Mouse (Mus musculus): ENCODE results near the gene Myo1d. TPM values are rescaled to one million over a fixed set of nuclear protein-coding genes. Genes with fewer than 3 reads are reported as not detected.
A peak's percentile ranks its signal among the peaks of the same experiment; 100 is the strongest.

Gene Myo1d
- total and polyA plus RNA-seq, 2 experiments from 2014 or later, result 1.8 to 2.5 TPM

DNA sequence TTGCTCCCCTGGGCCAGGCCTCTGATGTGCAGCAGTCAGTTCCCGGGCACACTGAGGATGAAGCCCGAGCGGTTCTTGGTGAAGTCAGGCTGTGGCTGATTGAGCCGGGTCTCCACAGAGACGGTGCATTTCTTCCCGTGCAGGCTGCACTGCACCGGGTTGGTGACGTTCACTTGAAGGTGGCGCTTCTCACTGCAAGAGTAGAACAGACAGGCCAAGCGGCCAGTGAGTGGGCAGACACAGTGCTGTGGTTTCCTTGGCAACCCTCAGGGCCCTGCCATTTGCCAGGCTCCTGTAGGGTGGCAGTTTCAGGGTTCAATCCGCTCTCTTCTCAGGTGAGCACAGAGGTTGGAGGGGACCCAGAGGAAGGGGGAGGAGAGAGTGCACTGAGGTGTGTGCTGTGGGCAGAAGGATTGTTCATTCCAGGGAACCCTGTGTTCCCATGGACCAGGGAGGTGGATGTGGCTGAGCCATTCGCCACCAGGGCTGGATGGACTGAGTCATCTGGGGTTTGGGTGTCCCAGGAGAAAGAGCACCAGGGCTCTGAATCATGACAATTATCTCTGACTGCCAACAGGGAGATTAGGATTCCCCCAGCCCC lies 295.5 kb downstream of the Myo1d start:
- Histone ChIP-seq H3K4me3 (ENCODE audit: low read depth, low read length) (peak overlapping the region; percentile 12; the same call in 1 of the 2 replicates), H3K9ac (replicated peaks; ENCODE audit: low read length, poor library complexity, severe bottlenecking) (peak overlapping the region; percentile 50), H3K36me3 (ENCODE audit: insufficient read depth, low read length) (no peaks in the 10 kb centered on the region), H3K27me3 (ENCODE audit: insufficient read depth, low read length) (no peaks in the 10 kb centered on the region), H3K4me1 (ENCODE audit: insufficient read depth, low read length) (peaks cover 41% of the 10 kb centered on the region), H3K4me2 (ENCODE audit: low read depth, low read length, poor library complexity, severe bottlenecking) (peak overlapping the region; percentile 91), H3K27ac (ENCODE audit: low read depth, low read length) (peak overlapping the region; percentile 78), H3K9me3 (ENCODE audit: low read length) (no peaks in the 10 kb centered on the region)
- ATAC-seq (ENCODE audit: low FRiP score) (peak; percentile 92), DNase-seq (ENCODE audit: low spot score) (peak; percentile 94)
- peak; percentile 28 for TF ChIP-seq CTCF (IDR thresholded peaks at IDR 0.05)
- 11% methylated on average over 12 of the region's 12 CpGs for WGBS

GRCm38 (mm10) chr11:80483536-80484067 lies 296.2 kb downstream of the Myo1d start:
- Histone ChIP-seq H3K36me3 (ENCODE audit: insufficient read depth, low read length) (peaks cover 2% of the 10 kb centered on the region; the same call in 1 of the 2 replicates), H3K4me1 (ENCODE audit: insufficient read depth, low read length) (peaks cover 41% of the 10 kb centered on the region), H3K9ac (replicated peaks; ENCODE audit: low read length, poor library complexity, severe bottlenecking) (peak overlapping the region; percentile 50), H3K9me3 (ENCODE audit: low read length) (no peaks in the 10 kb centered on the region), H3K4me2 (ENCODE audit: low read depth, low read length, poor library complexity, severe bottlenecking) (peak overlapping the region; percentile 91), H3K4me3 (ENCODE audit: low read depth, low read length) (peak overlapping the region; percentile 12; the same call in 1 of the 2 replicates), H3K27ac (ENCODE audit: low read depth, low read length) (peak overlapping the region; percentile 78), H3K27me3 (ENCODE audit: insufficient read depth, low read length) (no peaks in the 10 kb centered on the region)
- TF ChIP-seq CTCF (IDR thresholded peaks at IDR 0.05), result no peak
- 65% methylated on average over 6 of the region's 6 CpGs for WGBS
- ATAC-seq (ENCODE audit: low FRiP score) (peak; percentile 9; the same call in 1 of the 2 replicates), DNase-seq (ENCODE audit: low spot score) (no peak)

- no peak for ATAC-seq (ENCODE audit: low FRiP score)
- Histone ChIP-seq H3K27ac (ENCODE audit: low read depth, low read length) (peak overlapping the region; percentile 58), H3K9me3 (ENCODE audit: low read length) (no peaks in the 10 kb centered on the region), H3K4me3 (ENCODE audit: low read depth, low read length) (peak overlapping the region; percentile 12; the same call in 1 of the 2 replicates), H3K4me1 (ENCODE audit: insufficient read depth, low read length) (peaks cover 41% of the 10 kb centered on the region), H3K9ac (replicated peaks; ENCODE audit: low read length, poor library complexity, severe bottlenecking) (peak overlapping the region; percentile 50; the same call in 1 of the 2 replicates), H3K36me3 (ENCODE audit: insufficient read depth, low read length) (peaks cover 3% of the 10 kb centered on the region; the same call in 1 of the 2 replicates), H3K27me3 (ENCODE audit: insufficient read depth, low read length) (no peaks in the 10 kb centered on the region), H3K4me2 (ENCODE audit: low read depth, low read length, poor library complexity, severe bottlenecking) (peak overlapping the region; percentile 91)
- 66% methylated on average over 7 of the region's 7 CpGs for WGBS
- TF ChIP-seq CTCF (IDR thresholded peaks at IDR 0.05), result no peak
- DNase-seq (ENCODE audit: low spot score), result no peak
Observed at GRCm38 (mm10) chr11:80482921-80483320, 296.9 kb downstream of the Myo1d start.

GRCm38 (mm10) chr11:80482347-80482746 lies 297.5 kb downstream of the Myo1d start:
- Histone ChIP-seq H3K27me3 (ENCODE audit: insufficient read depth, low read length) (no peaks in the 10 kb centered on the region), H3K4me2 (ENCODE audit: low read depth, low read length, poor library complexity, severe bottlenecking) (peak overlapping the region; percentile 91), H3K27ac (ENCODE audit: low read depth, low read length) (no peak overlapping the region), H3K4me3 (ENCODE audit: low read depth, low read length) (peak overlapping the region; percentile 89; the same call in 1 of the 2 replicates), H3K4me1 (ENCODE audit: insufficient read depth, low read length) (peaks cover 41% of the 10 kb centered on the region), H3K36me3 (ENCODE audit: insufficient read depth, low read length) (peaks cover 3% of the 10 kb centered on the region; the same call in 1 of the 2 replicates), H3K9me3 (ENCODE audit: low read length) (no peaks in the 10 kb centered on the region), H3K9ac (replicated peaks; ENCODE audit: low read length, poor library complexity, severe bottlenecking) (no peak overlapping the region)
- no peak for DNase-seq (ENCODE audit: low spot score)
- no peak for TF ChIP-seq CTCF (IDR thresholded peaks at IDR 0.05)
- ATAC-seq (ENCODE audit: low FRiP score), result no peak
- WGBS, result 64% methylated on average over 10 of the region's 10 CpGs

DNA sequence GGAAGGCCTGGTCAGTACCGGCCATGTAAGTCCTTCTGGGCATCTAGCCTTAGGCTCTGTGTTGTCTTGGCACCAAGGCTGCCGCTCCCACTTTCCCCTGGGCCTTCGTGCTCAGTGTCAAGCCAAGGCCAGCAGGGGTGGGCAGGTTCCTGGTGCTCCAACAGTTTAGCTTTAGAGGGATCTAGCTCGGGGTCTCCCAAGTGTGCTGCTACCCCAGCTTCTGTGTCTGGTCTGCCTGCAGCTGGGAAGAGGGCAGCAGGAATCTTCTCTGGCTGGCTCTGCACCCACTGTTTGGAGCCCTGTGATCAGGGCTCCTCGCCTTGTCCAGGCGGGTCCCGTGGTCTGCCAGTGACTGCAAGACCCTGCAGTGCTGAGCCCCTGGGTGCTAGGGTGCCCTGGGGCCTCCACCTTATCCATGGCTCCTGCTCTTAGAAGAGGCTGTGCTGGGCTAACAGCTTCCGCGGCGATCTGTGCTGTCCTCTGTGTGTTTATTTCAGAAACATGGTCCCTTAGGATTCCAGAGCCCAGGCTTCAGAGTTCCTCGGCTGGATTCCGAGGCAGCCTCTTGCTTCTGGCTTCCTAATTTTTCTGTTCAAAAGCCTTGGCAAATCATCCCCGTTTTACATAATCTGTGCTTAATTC lies 298.3 kb downstream of the Myo1d start:
- Histone ChIP-seq H3K27ac (ENCODE audit: low read depth, low read length) (peak overlapping the region; percentile 55), H3K36me3 (ENCODE audit: insufficient read depth, low read length) (peaks cover 3% of the 10 kb centered on the region; the same call in 1 of the 2 replicates), H3K4me2 (ENCODE audit: low read depth, low read length, poor library complexity, severe bottlenecking) (peak overlapping the region; percentile 91), H3K27me3 (ENCODE audit: insufficient read depth, low read length) (no peaks in the 10 kb centered on the region), H3K9me3 (ENCODE audit: low read length) (no peaks in the 10 kb centered on the region), H3K4me1 (ENCODE audit: insufficient read depth, low read length) (peaks cover 41% of the 10 kb centered on the region), H3K9ac (replicated peaks; ENCODE audit: low read length, poor library complexity, severe bottlenecking) (peak overlapping the region; percentile 59), H3K4me3 (ENCODE audit: low read depth, low read length) (peak overlapping the region; percentile 89)
- no peak for DNase-seq (ENCODE audit: low spot score)
- no peak for TF ChIP-seq CTCF (IDR thresholded peaks at IDR 0.05)
- no peak for ATAC-seq (ENCODE audit: low FRiP score)
- WGBS, result 39% methylated on average over 13 of the region's 13 CpGs

All from midbrain, postnatal 0 days (tissue).